Mouse (Mus musculus) kidney, postnatal 36 days (tissue): ENCODE results near the gene Prmt8.

ENCODE experiments used
- DNase-seq, 2 experiments: peaks; one replicate each; pipeline ENCODE4 v3.0.0; 2021 to 2022; ENCODE audit warnings: mixed read lengths in 2 of 2

The Prmt8 gene

GRCm38 (mm10) chr6:127735130-127735981 is 33.9 kb downstream of the Prmt8 start:
- peak in 1 of 2 experiments; percentile 2 for DNase-seq

GRCm38 (mm10) chr6:127723126-127723525 is 46.1 kb downstream of the Prmt8 start:
- DNase-seq: no peak

- no peak for DNase-seq
These were observed 49.4 kb downstream of the Prmt8 start for GRCm38 (mm10) chr6:127719875-127720274.

- DNase-seq: no peak
These were observed 51.8 kb downstream of the Prmt8 start for GRCm38 (mm10) chr6:127717239-127718137.

- no peak for DNase-seq
These were observed 53.8 kb downstream of the Prmt8 start for GRCm38 (mm10) chr6:127715428-127715827.

- no peak for DNase-seq
These were observed 54.4 kb downstream of the Prmt8 start for GRCm38 (mm10) chr6:127714906-127715305.

GRCm38 (mm10) chr6:127708218-127708628 is 61.0 kb downstream of the Prmt8 start:
- DNase-seq: no peak

GRCm38 (mm10) chr6:127701036-127701783 is 68.1 kb downstream of the Prmt8 start:
- no peak for DNase-seq

- DNase-seq: no peak
These were observed 75.6 kb downstream of the Prmt8 start for GRCm38 (mm10) chr6:127693681-127694080.

- no peak for DNase-seq
These were observed 77.0 kb downstream of the Prmt8 start for GRCm38 (mm10) chr6:127692298-127692697.

- no peak for DNase-seq
These were observed 82.0 kb downstream of the Prmt8 start for GRCm38 (mm10) chr6:127687181-127687860.

GRCm38 (mm10) chr6:127684981-127685380 is 84.3 kb downstream of the Prmt8 start:
- no peak for DNase-seq

- DNase-seq: no peak
These were observed 85.7 kb downstream of the Prmt8 start for GRCm38 (mm10) chr6:127683561-127683960.

- no peak for DNase-seq
These were observed 88.5 kb downstream of the Prmt8 start for GRCm38 (mm10) chr6:127680784-127681183.

GRCm38 (mm10) chr6:127678998-127679397 is 90.3 kb downstream of the Prmt8 start:
- DNase-seq: no peak

GRCm38 (mm10) chr6:127678320-127678719 is 91.0 kb downstream of the Prmt8 start:
- DNase-seq: no peak

GRCm38 (mm10) chr6:127676866-127677265 is 92.4 kb downstream of the Prmt8 start:
- no peak for DNase-seq

GRCm38 (mm10) chr6:127672071-127672470 is 97.2 kb downstream of the Prmt8 start:
- no peak for DNase-seq

GRCm38 (mm10) chr6:127670031-127670430 is 99.2 kb downstream of the Prmt8 start:
- DNase-seq: peak in 1 of 2 experiments; percentile 7

- DNase-seq: no peak
These were observed 100.0 kb downstream of the Prmt8 start for GRCm38 (mm10) chr6:127669313-127669712.

- no peak for DNase-seq
These were observed 106.0 kb downstream of the Prmt8 start for GRCm38 (mm10) chr6:127663263-127663662.

- DNase-seq: no peak
These were observed 107.5 kb downstream of the Prmt8 start for GRCm38 (mm10) chr6:127661717-127662292.
